In genomic region chr5:41767296-41768200, GRCm38 (mm10) we compare ENCODE assay signal across 8 mouse cellular contexts. TPM values are rescaled to one million over a fixed set of nuclear protein-coding genes. Genes with fewer than 3 reads are reported as not detected.
DNase-seq lines count a peak whose midpoint lies in the region; ATAC-seq and TF ChIP-seq lines count a peak whose summit lies in the region.

No protein-coding gene starts in this region.

- H3K4me1 ChIP-seq in kidney, embryonic 16.5 days (ENCODE audit: insufficient read depth, low read length) = peaks cover 19% of the 10 kb centered on the region
- no peaks in the 10 kb centered on the region for H3K4me1 ChIP-seq in heart, postnatal 0 days (ENCODE audit: control insufficient read depth, insufficient read depth)

- WGBS in kidney, embryonic 16.5 days = 5% methylated on average over 33 of the region's 33 CpGs
- WGBS in heart, postnatal 0 days = 3% methylated on average over 33 of the region's 33 CpGs

- no peak overlapping the region for H3K9ac ChIP-seq in kidney, embryonic 16.5 days (replicated peaks; ENCODE audit: low read length)
- H3K9ac ChIP-seq in heart, postnatal 0 days (replicated peaks; ENCODE audit: low read depth, low read length) = no peak overlapping the region

- no peak overlapping the region for H3K27ac ChIP-seq in kidney, embryonic 16.5 days (ENCODE audit: low read length)
- H3K27ac ChIP-seq in heart, postnatal 0 days (ENCODE audit: low read depth) = no peak overlapping the region

- no peaks in the 10 kb centered on the region for H3K36me3 ChIP-seq in kidney, embryonic 16.5 days (ENCODE audit: insufficient read depth, low read length)
- H3K36me3 ChIP-seq in heart, postnatal 0 days (replicated peaks; ENCODE audit: control insufficient read depth, insufficient read depth, low read length) = no peaks in the 10 kb centered on the region

- peak overlapping the region; percentile 35 for H3K4me3 ChIP-seq in kidney, embryonic 16.5 days (ENCODE audit: low read length)
- H3K4me3 ChIP-seq in heart, postnatal 0 days (ENCODE audit: low read depth, low read length) = peak overlapping the region; percentile 57

- no peaks in the 10 kb centered on the region for H3K9me3 ChIP-seq in kidney, embryonic 16.5 days (ENCODE audit: low read length)
- H3K9me3 ChIP-seq in heart, postnatal 0 days (replicated peaks; ENCODE audit: control insufficient read depth, low read length) = no peaks in the 10 kb centered on the region

- TF ChIP-seq EP300 in heart, postnatal 0 days (IDR thresholded peaks at IDR 0.05; ENCODE audit: low read depth) = no peak

- intact Hi-C loops in left cerebral cortex, postnatal 36 days (cut with DNase I) = loop anchor here (2.0 to 5.0 kb wide), 3 partner anchors 60 to 715 kb away; partner anchors contain the start of gene Rab28

- H3K4me2 ChIP-seq in kidney, embryonic 16.5 days (replicated peaks; ENCODE audit: low read depth, low read length) = peak overlapping the region; percentile 47
- H3K4me2 ChIP-seq in heart, postnatal 0 days (ENCODE audit: low read depth, low read length) = peak overlapping the region; percentile 65

- TF ChIP-seq CTCF in heart, postnatal 0 days (IDR thresholded peaks at IDR 0.05; ENCODE audit: low read depth) = no peak

- no peak for DNase-seq in kidney, postnatal 36 days
- DNase-seq in ZHBTc4 (ENCODE audit: low read depth, low spot score) = peak; percentile 48
- DNase-seq in heart, postnatal 0 days (ENCODE audit: low spot score) = no peak
- DNase-seq in left cerebral cortex, postnatal 36 days (ENCODE audit: low spot score in 2 of 2) = no peak
- no peak for DNase-seq in adrenal gland, postnatal 14 days
- no peak for DNase-seq in adrenal gland, postnatal 36 days

- no peak for ATAC-seq in kidney, embryonic 16.5 days (ENCODE audit: low FRiP score, low TSS enrichment)
- no peak for ATAC-seq in heart, postnatal 0 days (ENCODE audit: insufficient read depth, low read depth)
- ATAC-seq in megakaryocyte progenitor cell, adult 5-6 weeks (replicated peaks; ENCODE audit: poor library complexity) = peak; percentile 30

- H3K27me3 ChIP-seq in kidney, embryonic 16.5 days (ENCODE audit: insufficient read depth, low read length) = peaks cover 61% of the 10 kb centered on the region
- peaks cover 62% of the 10 kb centered on the region for H3K27me3 ChIP-seq in heart, postnatal 0 days (ENCODE audit: control insufficient read depth, insufficient read depth, low read length)

RNA-seq across cellular contexts. Expression of gene Nkx3-2, which starts 3.2 kb away (rescaled TPM):
- polyA plus RNA-seq in kidney, embryonic 16.5 days (2015; fragmentation: Nextera tagmentation; extraction: Ambion mirVana) = not detected in 2 replicates
- not detected in 2 replicates for total RNA-seq in heart, postnatal 0 days (2014; rRNA removed; ENCODE audit: low replicate concordance)
- not detected in 2 replicates for polyA plus RNA-seq in heart, postnatal 0 days (2015; fragmentation: Nextera tagmentation; extraction: Ambion mirVana)
- total RNA-seq in megakaryocyte progenitor cell, adult 5-6 weeks (2015) = not detected in 2 replicates
- total RNA-seq in megakaryocyte progenitor cell, adult 5-6 weeks (2017) = not detected in 2 replicates
- not detected for total RNA-seq in left cerebral cortex, postnatal 36 days (2021)
- not detected in 2 replicates for total RNA-seq in adrenal gland, postnatal 14 days (2021)
- total RNA-seq in adrenal gland, postnatal 36 days (2021) = not detected

RNA-seq across cellular contexts. Expression of gene Rab28, which starts 59.6 kb away (rescaled TPM):
- 53.9 and 55.6 TPM in 2 replicates for polyA plus RNA-seq in kidney, embryonic 16.5 days (2015; fragmentation: Nextera tagmentation; extraction: Ambion mirVana)
- total RNA-seq in heart, postnatal 0 days (2014; rRNA removed; ENCODE audit: low replicate concordance) = 31.4 and 45.5 TPM in 2 replicates
- polyA plus RNA-seq in heart, postnatal 0 days (2015; fragmentation: Nextera tagmentation; extraction: Ambion mirVana) = 54.9 and 57.1 TPM in 2 replicates
- total RNA-seq in megakaryocyte progenitor cell, adult 5-6 weeks (2015) = 45.8 and 49.3 TPM in 2 replicates
- 40.6 and 44.1 TPM in 2 replicates for total RNA-seq in megakaryocyte progenitor cell, adult 5-6 weeks (2017)
- total RNA-seq in left cerebral cortex, postnatal 36 days (2021) = 10 to 100 TPM; 79.5 to 83.5 TPM
- 41.7 and 48.6 TPM in 2 replicates for total RNA-seq in adrenal gland, postnatal 14 days (2021)
- 10 to 100 TPM; 55.6 to 60.9 TPM for total RNA-seq in adrenal gland, postnatal 36 days (2021)
